Mouse (Mus musculus) limb, embryonic 13.5 days (tissue): Measurements from ENCODE around the gene Dao. TPM values are rescaled to one million over a fixed set of nuclear protein-coding genes. Genes with fewer than 3 reads are reported as not detected.

Experiments used
- ATAC-seq: fragments of 200-750 bp; cut with Nextera tagmentation; 2 replicates; pipeline ENCODE4 v1.8.0; 2017; ENCODE audit warnings: low read depth, moderate number of reproducible peaks, moderate TSS enrichment; ENCODE audit not compliant: low FRiP score
- H3K27ac ChIP-seq: fragments of 300-500 bp; sonication (generic); 2 replicates; pipeline ENCODE4 v1.5.1; 2015; ENCODE audit warnings: inconsistent platforms, mild to moderate bottlenecking, moderate library complexity
- H3K27me3 ChIP-seq: fragments of 300-500 bp; sonication (generic); 2 replicates; pipeline ENCODE4 v1.6.1; 2015; ENCODE audit warnings: mild to moderate bottlenecking, inconsistent platforms
- H3K36me3 ChIP-seq: fragments of 300-500 bp; sonication (generic); 2 replicates; pipeline ENCODE4 v1.6.1; 2015; ENCODE audit warnings: inconsistent platforms, mild to moderate bottlenecking, moderate library complexity
- H3K4me1 ChIP-seq: fragments of 300-500 bp; sonication (generic); 2 replicates; pipeline ENCODE4 v1.6.1; 2015; ENCODE audit warnings: inconsistent platforms
- H3K4me2 ChIP-seq: fragments of 300-500 bp; sonication (generic); replicated peaks from 2 replicates; pipeline ENCODE4 v1.6.1; 2015; ENCODE audit warnings: inconsistent platforms, mild to moderate bottlenecking, moderate library complexity
- H3K4me3 ChIP-seq: fragments of 300-500 bp; sonication (generic); 2 replicates; pipeline ENCODE4 v1.5.1; 2015; ENCODE audit warnings: moderate library complexity, mild to moderate bottlenecking, inconsistent platforms
- H3K9ac ChIP-seq: fragments of 300-500 bp; sonication (generic); 2 replicates; pipeline ENCODE4 v1.6.1; 2015; ENCODE audit warnings: mild to moderate bottlenecking, inconsistent platforms
- H3K9me3 ChIP-seq: fragments of 300-500 bp; sonication (generic); 2 replicates; pipeline ENCODE4 v1.6.1; 2016; ENCODE audit warnings: inconsistent platforms
- WGBS: fragments of 180-500 bp; shearing (Covaris S2); methylation state at CpG from one replicate; pipeline ENCODE4 v1.1.7; 2015; 5-methylcytosine and 5-hydroxymethylcytosine counted together
- polyA plus RNA-seq: library from polyadenylated mRNA; unstranded; fragments of >200 nt; fragmentation: Nextera tagmentation; extraction: Ambion mirVana; gene quantifications from 2 replicates; pipeline ENCODE4 v1.2.1, GENCODE M21; 2015

Dao gene
- polyA plus RNA-seq, 1 experiment from 2014 or later: not detected

GRCm38 (mm10) chr5:114005100-114005499 lies 1.6 kb downstream of the Dao start:
- Histone ChIP-seq H3K27me3 (no peaks in the 10 kb centered on the region), H3K27ac (no peak overlapping the region), H3K9me3 (no peaks in the 10 kb centered on the region), H3K4me1 (no peaks in the 10 kb centered on the region), H3K4me2 (no peak overlapping the region), H3K36me3 (no peaks in the 10 kb centered on the region), H3K4me3 (no peak overlapping the region), H3K9ac (no peak overlapping the region)
- 15% methylated on average over 5 of the region's 5 CpGs for WGBS
- no peak for ATAC-seq

GRCm38 (mm10) chr5:114006974-114007373 lies 3.5 kb downstream of the Dao start:
- Histone ChIP-seq H3K36me3 (no peaks in the 10 kb centered on the region), H3K4me2 (no peak overlapping the region), H3K4me1 (no peaks in the 10 kb centered on the region), H3K4me3 (no peak overlapping the region), H3K9ac (no peak overlapping the region), H3K27me3 (no peaks in the 10 kb centered on the region), H3K27ac (no peak overlapping the region), H3K9me3 (no peaks in the 10 kb centered on the region)
- no peak for ATAC-seq
- WGBS: 65% methylated on average over 4 of the region's 4 CpGs

- ATAC-seq: no peak
- H3K9me3 ChIP-seq: no peaks in the 10 kb centered on the region
- H3K27me3 ChIP-seq: no peaks in the 10 kb centered on the region
- H3K4me1 ChIP-seq: no peaks in the 10 kb centered on the region
- no peaks in the 10 kb centered on the region for H3K36me3 ChIP-seq
- no peak overlapping the region for H3K27ac ChIP-seq
- H3K9ac ChIP-seq: no peak overlapping the region
- WGBS: 75% methylated on average over 12 of the region's 12 CpGs
- no peak overlapping the region for H3K4me3 ChIP-seq
- H3K4me2 ChIP-seq: no peak overlapping the region
Measured at GRCm38 (mm10) chr5:114007753-114008453, 4.4 kb downstream of the Dao start.

- no peak overlapping the region for H3K9ac ChIP-seq
- 67% methylated on average over 4 of the region's 4 CpGs for WGBS
- no peaks in the 10 kb centered on the region for H3K9me3 ChIP-seq
- H3K36me3 ChIP-seq: no peaks in the 10 kb centered on the region
- H3K27me3 ChIP-seq: no peaks in the 10 kb centered on the region
- no peak for ATAC-seq
- H3K27ac ChIP-seq: no peak overlapping the region
- no peaks in the 10 kb centered on the region for H3K4me1 ChIP-seq
- H3K4me2 ChIP-seq: no peak overlapping the region
- H3K4me3 ChIP-seq: no peak overlapping the region
Measured at GRCm38 (mm10) chr5:114009049-114009448, 5.5 kb downstream of the Dao start.

- ATAC-seq: no peak
- 67% methylated on average over 7 of the region's 7 CpGs for WGBS
- no peak overlapping the region for H3K4me2 ChIP-seq
- H3K9ac ChIP-seq: no peak overlapping the region
- H3K36me3 ChIP-seq: no peaks in the 10 kb centered on the region
- no peaks in the 10 kb centered on the region for H3K9me3 ChIP-seq
- H3K4me3 ChIP-seq: no peak overlapping the region
- no peaks in the 10 kb centered on the region; the same call in 1 of the 2 replicates for H3K27me3 ChIP-seq
- H3K27ac ChIP-seq: no peak overlapping the region
- H3K4me1 ChIP-seq: no peaks in the 10 kb centered on the region
Measured at GRCm38 (mm10) chr5:114015121-114015520, 11.6 kb downstream of the Dao start.

- no peak overlapping the region for H3K9ac ChIP-seq
- H3K9me3 ChIP-seq: no peaks in the 10 kb centered on the region
- H3K4me1 ChIP-seq: no peaks in the 10 kb centered on the region
- H3K27me3 ChIP-seq: peaks cover 5% of the 10 kb centered on the region; the same call in 1 of the 2 replicates
- WGBS: 66% methylated on average over 6 of the region's 6 CpGs
- H3K36me3 ChIP-seq: no peaks in the 10 kb centered on the region
- no peak overlapping the region for H3K27ac ChIP-seq
- ATAC-seq: no peak
- no peak overlapping the region for H3K4me2 ChIP-seq
- no peak overlapping the region for H3K4me3 ChIP-seq
Measured at GRCm38 (mm10) chr5:114024390-114024789, 20.9 kb downstream of the Dao start.

- Histone ChIP-seq H3K4me3 (no peak overlapping the region), H3K36me3 (no peaks in the 10 kb centered on the region), H3K9ac (no peak overlapping the region), H3K27me3 (peaks cover 5% of the 10 kb centered on the region; the same call in 1 of the 2 replicates), H3K9me3 (no peaks in the 10 kb centered on the region), H3K4me1 (no peaks in the 10 kb centered on the region), H3K27ac (no peak overlapping the region), H3K4me2 (no peak overlapping the region; the same call in 1 of the 2 replicates)
- 8% methylated on average over 10 of the region's 10 CpGs for WGBS
- no peak for ATAC-seq
Measured at GRCm38 (mm10) chr5:114024885-114025284, 21.4 kb downstream of the Dao start.

- H3K9me3 ChIP-seq: no peaks in the 10 kb centered on the region
- no peak overlapping the region for H3K9ac ChIP-seq
- H3K4me1 ChIP-seq: no peaks in the 10 kb centered on the region
- no peaks in the 10 kb centered on the region for H3K36me3 ChIP-seq
- no peak for ATAC-seq
- 89% methylated on average over 12 of the region's 12 CpGs for WGBS
- peaks cover 5% of the 10 kb centered on the region; the same call in 1 of the 2 replicates for H3K27me3 ChIP-seq
- no peak overlapping the region for H3K27ac ChIP-seq
- no peak overlapping the region for H3K4me2 ChIP-seq
- no peak overlapping the region for H3K4me3 ChIP-seq
Measured at GRCm38 (mm10) chr5:114027217-114027944, 23.9 kb downstream of the Dao start.

GRCm38 (mm10) chr5:114028111-114028510 lies 24.6 kb downstream of the Dao start:
- Histone ChIP-seq H3K4me3 (no peak overlapping the region), H3K9me3 (no peaks in the 10 kb centered on the region), H3K4me1 (no peaks in the 10 kb centered on the region), H3K27me3 (peaks cover 5% of the 10 kb centered on the region; the same call in 1 of the 2 replicates), H3K4me2 (no peak overlapping the region), H3K36me3 (no peaks in the 10 kb centered on the region), H3K27ac (no peak overlapping the region), H3K9ac (no peak overlapping the region)
- no peak for ATAC-seq
- WGBS: 89% methylated on average over 12 of the region's 12 CpGs

- H3K27me3 ChIP-seq: no peaks in the 10 kb centered on the region
- H3K36me3 ChIP-seq: no peaks in the 10 kb centered on the region
- H3K4me1 ChIP-seq: no peaks in the 10 kb centered on the region
- no peak overlapping the region for H3K27ac ChIP-seq
- H3K9me3 ChIP-seq: no peaks in the 10 kb centered on the region
- H3K4me3 ChIP-seq: no peak overlapping the region
- H3K9ac ChIP-seq: no peak overlapping the region
- WGBS: 93% methylated on average over 12 of the region's 12 CpGs
- no peak for ATAC-seq
- H3K4me2 ChIP-seq: no peak overlapping the region
Measured at GRCm38 (mm10) chr5:114030652-114031051, 27.1 kb downstream of the Dao start.

- Histone ChIP-seq H3K36me3 (no peaks in the 10 kb centered on the region), H3K4me3 (no peak overlapping the region), H3K9ac (no peak overlapping the region), H3K27ac (no peak overlapping the region), H3K4me2 (no peak overlapping the region), H3K4me1 (no peaks in the 10 kb centered on the region), H3K27me3 (no peaks in the 10 kb centered on the region), H3K9me3 (no peaks in the 10 kb centered on the region)
- WGBS: 77% methylated on average over 3 of the region's 3 CpGs
- ATAC-seq: no peak
Measured at GRCm38 (mm10) chr5:114032161-114032763, 28.8 kb downstream of the Dao start.

- Histone ChIP-seq H3K4me2 (no peak overlapping the region), H3K4me1 (no peaks in the 10 kb centered on the region), H3K27ac (no peak overlapping the region), H3K9me3 (no peaks in the 10 kb centered on the region), H3K36me3 (no peaks in the 10 kb centered on the region), H3K27me3 (no peaks in the 10 kb centered on the region), H3K4me3 (no peak overlapping the region), H3K9ac (no peak overlapping the region)
- WGBS: 81% methylated on average over 7 of the region's 7 CpGs
- no peak for ATAC-seq
Measured at GRCm38 (mm10) chr5:114034393-114034792, 30.9 kb downstream of the Dao start.
